Mouse (Mus musculus) bone marrow, adult 2 months (tissue): ENCODE data around the gene Limch1. TPM values are rescaled to one million over a fixed set of nuclear protein-coding genes. Genes with fewer than 3 reads are reported as not detected.

Experiments used
- H3K27ac ChIP-seq: fragments of 200-500 bp; 2 replicates; pipeline ENCODE4 v1.5.1; 2012; ENCODE audit warnings: low read depth, mild to moderate bottlenecking, control low read depth, inconsistent platforms, low read length; ENCODE audit not compliant: control insufficient read depth, poor library complexity, insufficient read depth
- H3K4me1 ChIP-seq: fragments of 200-500 bp; 2 replicates; pipeline ENCODE4 v1.6.1; 2011; ENCODE audit warnings: low read length; ENCODE audit not compliant: control insufficient read depth, insufficient read depth
- H3K4me3 ChIP-seq: fragments of 200-500 bp; replicated peaks from 2 replicates; pipeline ENCODE3; 2011; ENCODE audit warnings: mild to moderate bottlenecking, low read depth, low read length, control low read depth; ENCODE audit not compliant: control insufficient read depth
- CTCF ChIP-seq: fragments of 200-500 bp; IDR thresholded peaks from 2 replicates; pipeline ENCODE4 v1.5.1; 2011; ENCODE audit warnings: low read length, control low read depth; ENCODE audit not compliant: control insufficient read depth, insufficient read depth
- POLR2A ChIP-seq: fragments of 200-500 bp; IDR thresholded peaks from 2 replicates; pipeline ENCODE4 v1.6.1; 2011; ENCODE audit warnings: low read depth, mild to moderate bottlenecking, control low read depth, low read length, borderline replicate concordance; ENCODE audit not compliant: control insufficient read depth
- WGBS: fragments of 180-500 bp; shearing (Covaris S2); methylation state at CpG from one replicate; pipeline ENCODE4 v1.1.7; 2018; 5-methylcytosine and 5-hydroxymethylcytosine counted together
- polyA plus RNA-seq: library from polyadenylated mRNA; stranded (reverse); fragments of >200 nt; gene quantifications from 2 replicates; pipeline ENCODE4 v1.2.4, GENCODE M21; 2011; ENCODE audit warnings: low replicate concordance; ENCODE audit not compliant: missing spikeins, insufficient read depth, insufficient read length

Limch1 gene
- polyA plus RNA-seq, 1 experiment = 13.5 TPM

DNA sequence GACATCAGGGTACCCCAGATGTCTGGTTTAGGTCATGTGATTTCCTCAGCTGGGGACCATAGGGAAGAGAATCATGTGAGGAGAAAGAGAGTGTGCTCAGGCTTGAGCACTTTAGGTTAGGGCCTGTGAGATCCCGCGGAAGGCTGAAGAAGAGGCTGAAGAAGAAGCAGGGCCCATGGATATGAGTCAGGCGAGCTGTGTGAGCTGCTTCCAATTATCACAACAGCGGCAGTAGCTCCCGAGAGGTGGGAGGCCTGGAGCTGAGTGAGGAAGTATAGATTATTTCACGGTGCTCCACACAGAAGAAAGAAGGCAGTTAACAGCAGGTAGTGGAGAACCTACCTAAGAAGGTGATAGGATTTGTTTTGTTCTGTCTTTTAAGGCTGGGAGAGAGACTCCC is 18.5 kb downstream of the Limch1 start:
- Histone ChIP-seq H3K4me3 (no peak overlapping the region), H3K4me1 (no peaks in the 10 kb centered on the region), H3K27ac (no peak overlapping the region)
- TF ChIP-seq POLR2A = no peak
- TF ChIP-seq CTCF = no peak
- WGBS = 77% methylated on average over 6 of the region's 6 CpGs

DNA sequence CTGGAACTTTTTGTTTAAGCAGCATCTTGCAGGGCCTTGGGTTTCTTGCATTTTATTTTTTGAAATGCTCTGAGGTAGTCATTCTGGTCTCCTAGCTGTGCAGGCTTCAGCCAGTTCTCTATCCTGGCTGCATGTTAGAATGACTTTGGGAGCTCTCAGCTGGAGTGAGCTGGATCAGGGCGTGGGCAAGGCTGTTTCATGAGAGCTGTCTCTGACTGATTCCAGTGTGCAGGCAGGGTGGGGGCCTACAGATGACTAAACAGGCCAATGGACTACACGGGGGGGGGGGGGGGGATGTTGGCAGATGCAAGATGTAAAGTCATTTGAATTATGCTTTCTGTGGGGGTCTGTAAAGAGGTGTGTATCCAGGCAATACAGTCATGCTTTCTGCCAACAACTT is 20.3 kb downstream of the Limch1 start:
- no peak overlapping the region for H3K4me3 ChIP-seq
- 65% methylated on average over 2 of the region's 2 CpGs for WGBS
- TF ChIP-seq CTCF (no peak), POLR2A (no peak)

DNA sequence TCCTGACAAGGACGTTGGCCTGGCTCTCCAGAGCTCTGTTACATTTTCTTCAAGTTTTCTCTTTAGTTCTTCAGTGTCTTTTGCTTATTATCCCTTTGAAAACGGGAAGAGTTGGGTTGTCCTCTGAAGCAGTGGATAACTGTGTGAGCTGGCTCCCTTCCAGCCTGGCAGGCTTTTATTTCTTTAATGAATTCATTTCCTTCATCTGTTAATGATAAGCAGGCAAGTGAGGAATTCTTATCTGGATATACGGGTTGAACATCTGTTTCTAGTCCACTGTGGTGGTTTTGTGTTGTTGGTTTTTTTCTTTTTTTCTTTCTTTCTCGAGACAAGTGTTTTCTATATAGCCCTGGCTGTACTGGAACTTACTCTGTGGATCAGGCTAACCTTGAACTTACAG is 22.4 kb downstream of the Limch1 start:
- WGBS = 24% methylated on average over 4 of the region's 4 CpGs
- TF ChIP-seq POLR2A (no peak), CTCF (no peak)
- Histone ChIP-seq H3K27ac (no peak overlapping the region), H3K4me3 (no peak overlapping the region), H3K4me1 (no peaks in the 10 kb centered on the region)

More for the DNA sequence above, 20.3 kb downstream of the Limch1 start:
- H3K4me1 ChIP-seq = no peaks in the 10 kb centered on the region
- no peak overlapping the region for H3K27ac ChIP-seq

DNA sequence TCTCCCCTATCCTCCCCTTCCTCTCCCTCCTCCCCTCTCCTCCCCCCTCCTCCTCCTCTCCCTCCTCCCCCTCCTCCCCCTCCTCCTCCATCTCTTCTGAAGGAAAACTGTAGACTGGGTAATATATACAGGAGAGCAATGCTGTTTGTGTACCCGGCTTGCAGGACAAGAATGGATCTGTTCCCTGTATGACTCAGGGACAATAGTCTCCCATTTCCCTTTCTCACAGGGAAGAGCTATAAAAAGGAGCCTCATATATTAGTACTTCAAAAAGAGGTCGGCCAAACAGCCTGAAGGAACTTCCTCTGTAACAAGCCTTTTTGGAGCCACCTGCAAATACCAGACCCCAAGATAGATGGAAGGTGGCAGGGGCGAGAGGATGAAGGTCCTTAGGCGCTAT is 23.4 kb downstream of the Limch1 start:
- 41% methylated on average over 4 of the region's 4 CpGs for WGBS

DNA sequence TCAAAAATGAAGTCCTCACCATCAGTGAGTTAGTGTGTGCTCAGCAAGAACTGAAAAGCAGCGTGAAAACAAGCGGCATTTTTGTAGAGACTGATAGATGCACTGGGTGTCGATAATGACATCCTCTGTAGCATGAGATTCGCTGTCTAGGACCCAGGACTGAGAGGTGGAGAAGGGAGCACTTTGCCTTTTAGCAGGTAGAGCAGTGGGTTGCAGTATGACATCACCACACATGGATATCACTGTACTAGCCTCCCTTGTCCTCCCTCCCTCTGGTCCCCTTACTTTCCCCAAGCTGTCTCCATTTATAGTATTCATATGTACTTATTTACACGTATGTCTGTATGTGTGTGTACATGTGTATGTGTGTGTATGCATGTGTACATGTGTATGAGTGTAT is 23.9 kb downstream of the Limch1 start:
- 82% methylated on average over 5 of the region's 5 CpGs for WGBS
- no peak overlapping the region for H3K27ac ChIP-seq
- no peaks in the 10 kb centered on the region for H3K4me1 ChIP-seq
- no peak overlapping the region for H3K4me3 ChIP-seq
- TF ChIP-seq POLR2A = no peak
- no peak for TF ChIP-seq CTCF

More for the DNA sequence above, 23.4 kb downstream of the Limch1 start:
- H3K4me3 ChIP-seq = no peak overlapping the region
- no peak overlapping the region for H3K27ac ChIP-seq
- H3K4me1 ChIP-seq = no peaks in the 10 kb centered on the region
- TF ChIP-seq CTCF (no peak), POLR2A (no peak)

DNA sequence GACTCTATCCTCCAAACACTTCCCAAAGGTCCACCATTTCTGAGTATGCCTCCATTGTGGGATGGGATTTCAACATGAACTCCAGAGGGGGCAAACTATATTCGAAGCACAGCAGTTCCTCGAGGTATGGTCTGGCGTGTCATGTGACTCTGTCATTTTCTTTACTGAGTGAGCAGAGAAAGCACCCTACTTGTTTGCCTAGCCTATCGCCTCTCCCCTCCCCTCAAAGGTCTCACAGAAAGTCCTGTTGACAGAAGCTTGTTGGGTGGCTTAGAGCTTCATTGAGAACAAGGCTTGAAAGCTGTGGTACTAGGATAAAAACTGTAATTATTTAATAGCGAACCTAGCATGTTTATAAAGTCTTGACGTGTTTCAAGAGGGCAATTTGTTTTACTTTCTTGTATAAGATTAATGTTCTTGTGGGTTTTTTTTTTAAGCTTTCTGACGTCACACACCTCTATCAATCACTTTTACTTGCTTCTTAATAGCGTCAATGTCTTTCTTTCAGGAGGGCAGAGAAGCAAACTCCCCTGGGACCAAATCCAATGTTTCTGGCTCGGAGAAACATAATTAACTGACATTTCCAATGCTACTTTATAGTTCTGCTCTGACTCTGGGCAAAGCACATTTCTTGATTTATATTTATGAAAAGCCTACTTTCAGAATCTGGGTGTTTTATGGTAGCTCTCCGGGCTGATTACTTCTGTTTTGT is 32.5 kb downstream of the Limch1 start:
- Histone ChIP-seq H3K4me3 (no peak overlapping the region), H3K4me1 (no peaks in the 10 kb centered on the region), H3K27ac (no peak overlapping the region)
- TF ChIP-seq CTCF (no peak), POLR2A (no peak)
- WGBS = 70% methylated on average over 10 of the region's 10 CpGs

DNA sequence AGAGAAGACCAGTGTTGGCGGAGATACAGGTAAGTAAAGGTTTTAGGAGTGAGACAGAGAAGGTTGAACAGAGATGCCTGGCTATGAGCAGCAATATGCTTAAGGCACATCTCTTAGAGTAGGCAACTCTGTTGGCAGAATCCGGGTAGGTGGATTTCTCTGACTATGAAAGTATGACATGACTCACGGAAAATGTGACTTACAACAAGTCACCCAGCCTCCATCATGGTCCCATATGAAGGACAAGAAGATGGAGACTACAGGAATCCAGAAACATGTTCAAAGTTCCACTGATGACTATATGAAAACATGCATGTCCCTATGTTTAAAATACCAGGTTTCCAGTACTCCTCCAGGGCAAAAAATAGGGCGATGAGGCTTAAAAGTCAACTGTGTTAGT is 34.7 kb downstream of the Limch1 start:
- WGBS = 78% methylated on average over 4 of the region's 4 CpGs
- no peak overlapping the region for H3K4me3 ChIP-seq
- no peaks in the 10 kb centered on the region for H3K4me1 ChIP-seq
- no peak overlapping the region for H3K27ac ChIP-seq
- no peak for TF ChIP-seq CTCF
- no peak for TF ChIP-seq POLR2A

DNA sequence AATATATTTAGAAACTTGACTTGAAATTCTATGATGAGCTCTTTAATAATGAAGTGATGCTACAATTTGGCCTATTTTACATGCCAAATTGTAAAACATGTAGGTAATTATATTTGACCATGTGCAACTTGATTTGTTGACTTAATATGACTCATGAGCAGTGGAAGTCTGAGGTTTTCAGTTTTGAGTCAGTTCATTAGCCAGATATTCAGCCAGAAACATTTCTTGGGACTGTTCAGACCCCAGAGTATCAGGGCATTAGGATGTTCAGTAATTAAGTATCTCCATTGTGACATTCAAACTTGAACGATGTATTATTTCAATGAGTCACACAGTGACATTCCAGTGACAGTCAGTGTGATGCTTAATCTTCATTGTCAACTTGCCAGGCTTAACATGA is 35.9 kb downstream of the Limch1 start:
- Histone ChIP-seq H3K4me3 (no peak overlapping the region), H3K4me1 (no peaks in the 10 kb centered on the region), H3K27ac (no peak overlapping the region)
- TF ChIP-seq CTCF = no peak
- TF ChIP-seq POLR2A = no peak
- 70% methylated on average over 1 of the region's 1 CpGs for WGBS

DNA sequence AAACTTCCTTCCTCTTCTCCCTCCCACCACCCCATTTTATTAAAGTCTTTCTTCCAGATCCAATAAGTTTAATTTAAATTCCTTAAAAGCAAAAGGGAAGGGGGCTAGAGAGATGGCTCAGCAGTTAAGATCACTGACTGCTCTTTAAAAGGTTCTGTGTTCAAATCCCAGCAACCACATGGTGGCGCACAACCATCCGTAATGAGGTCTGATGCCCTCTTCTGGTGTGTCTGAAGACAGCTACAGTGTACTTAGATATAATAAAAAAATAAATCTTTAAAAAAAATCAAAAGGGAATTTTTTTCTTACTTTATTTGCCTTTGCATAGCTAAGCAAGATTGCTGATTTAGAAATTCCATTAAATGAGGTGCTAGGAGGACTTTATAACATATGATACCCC is 37.2 kb downstream of the Limch1 start:
- H3K27ac ChIP-seq = no peak overlapping the region
- TF ChIP-seq POLR2A (no peak), CTCF (no peak)
- H3K4me1 ChIP-seq = no peaks in the 10 kb centered on the region
- H3K4me3 ChIP-seq = no peak overlapping the region
- 86% methylated on average over 2 of the region's 2 CpGs for WGBS
